Mouse (Mus musculus) intestine, postnatal 0 days (tissue): Measurements from ENCODE around the gene Scml4. TPM values are rescaled to one million over a fixed set of nuclear protein-coding genes. Genes with fewer than 3 reads are reported as not detected.
A peak's percentile ranks its signal among the peaks of the same experiment; 100 is the strongest.

Source experiments
- ATAC-seq: fragments of 200-750 bp; cut with Nextera tagmentation; 2 replicates; pipeline ENCODE4 v1.8.0; 2017; ENCODE audit warnings: mild to moderate bottlenecking, moderate TSS enrichment, moderate library complexity
- H3K27ac ChIP-seq: fragments of 300-500 bp; sonication (generic); 2 replicates; pipeline ENCODE4 v1.5.1; 2014; ENCODE audit warnings: mild to moderate bottlenecking, low read depth, low read length, moderate library complexity
- H3K27me3 ChIP-seq: fragments of 300-500 bp; sonication (generic); replicated peaks from 2 replicates; pipeline ENCODE4 v1.6.1; 2014; ENCODE audit warnings: low read length, mixed read lengths; ENCODE audit not compliant: control insufficient read depth, insufficient read depth
- H3K36me3 ChIP-seq: fragments of 300-500 bp; sonication (generic); 2 replicates; pipeline ENCODE4 v1.6.1; 2014; ENCODE audit warnings: mild to moderate bottlenecking, moderate library complexity; ENCODE audit not compliant: control insufficient read depth, insufficient read depth
- H3K4me1 ChIP-seq: fragments of 300-500 bp; sonication (generic); replicated peaks from 2 replicates; pipeline ENCODE4 v1.6.1; 2014; ENCODE audit warnings: antibody characterized with exemption, low read length, mixed read lengths; ENCODE audit not compliant: control insufficient read depth, insufficient read depth
- H3K4me2 ChIP-seq: fragments of 300-500 bp; sonication (generic); replicated peaks from 2 replicates; pipeline ENCODE4 v1.6.1; 2014; ENCODE audit warnings: low read depth, mild to moderate bottlenecking, moderate library complexity
- H3K4me3 ChIP-seq: fragments of 300-500 bp; sonication (generic); 2 replicates; pipeline ENCODE4 v1.5.1; 2014; ENCODE audit warnings: low read depth, low read length
- H3K9ac ChIP-seq: fragments of 300-500 bp; sonication (generic); 2 replicates; pipeline ENCODE4 v1.6.1; 2014; ENCODE audit warnings: mild to moderate bottlenecking, low read depth, low read length
- H3K9me3 ChIP-seq: fragments of 300-500 bp; sonication (generic); 2 replicates; pipeline ENCODE4 v1.6.1; 2016; ENCODE audit warnings: mixed run types; ENCODE audit not compliant: control insufficient read depth
- CTCF ChIP-seq: sonication (generic); IDR thresholded peaks from 2 replicates; pipeline ENCODE4 v1.5.1; 2016; ENCODE audit warnings: low read depth, mild to moderate bottlenecking, control low read depth, antibody characterized with exemption, moderate library complexity
- WGBS: fragments of 180-500 bp; shearing (Covaris S2); extraction: QIAGEN DNeasy Blood & Tissue Kit; methylation state at CpG from one replicate; pipeline ENCODE4 v1.1.7; 2014; 5-methylcytosine and 5-hydroxymethylcytosine counted together
- polyA plus RNA-seq: library from polyadenylated mRNA; unstranded; fragments of >200 nt; fragmentation: Nextera tagmentation; extraction: Ambion mirVana; gene quantifications from 2 replicates; pipeline ENCODE4 v1.2.1, GENCODE M21; 2015

Gene Scml4
- polyA plus RNA-seq, 1 experiment from 2014 or later: 13.0 TPM

DNA sequence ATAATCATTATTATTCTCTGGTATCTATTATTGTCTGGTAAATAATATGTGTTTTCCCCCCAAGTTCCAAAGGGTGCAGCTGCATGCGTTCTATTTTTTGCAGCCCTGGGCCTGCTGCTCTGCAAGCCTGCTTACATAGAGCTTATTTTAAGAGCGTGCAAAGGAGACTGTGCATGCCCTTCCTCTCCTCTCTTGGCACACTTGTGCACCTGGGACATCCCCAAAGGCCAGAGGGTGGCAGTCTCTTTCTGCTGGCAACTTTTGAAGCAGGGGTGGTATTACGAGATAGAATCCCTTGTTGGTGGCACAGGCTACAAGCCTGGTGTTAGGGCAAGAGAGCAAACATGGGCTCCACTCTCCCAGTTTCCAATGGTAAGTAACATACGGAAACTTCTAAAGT is 146.4 kb downstream of the Scml4 start:
- H3K27ac ChIP-seq: no peak overlapping the region
- 85% methylated on average over 4 of the region's 4 CpGs for WGBS

DNA sequence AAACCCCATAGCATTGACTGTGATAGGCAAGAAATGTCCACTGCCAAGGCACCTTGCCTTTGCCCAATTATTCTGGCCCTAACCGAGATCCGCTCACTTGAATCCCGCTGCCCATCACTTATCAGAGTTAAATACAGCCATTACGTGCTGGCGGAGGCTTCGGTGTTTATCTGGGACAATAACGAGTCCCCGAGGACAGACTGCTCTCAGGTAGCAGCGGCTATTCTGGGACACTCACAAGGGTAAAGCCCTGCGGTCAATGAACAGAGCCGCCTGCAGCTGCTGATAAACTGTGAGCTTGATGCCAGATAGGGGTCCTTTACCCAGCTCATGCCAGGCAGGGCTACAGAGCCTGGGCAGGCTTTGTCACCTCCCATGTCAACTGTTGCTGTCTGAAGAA is 147.9 kb downstream of the Scml4 start:
- Histone ChIP-seq H3K36me3 (no peaks in the 10 kb centered on the region), H3K4me1 (no peaks in the 10 kb centered on the region), H3K27ac (no peak overlapping the region), H3K9ac (no peak overlapping the region), H3K27me3 (no peaks in the 10 kb centered on the region), H3K4me3 (no peak overlapping the region), H3K9me3 (no peaks in the 10 kb centered on the region), H3K4me2 (no peak overlapping the region)
- no peak for TF ChIP-seq CTCF
- 62% methylated on average over 11 of the region's 11 CpGs for WGBS
- ATAC-seq: no peak

More for the DNA sequence above, 146.4 kb downstream of the Scml4 start:
- Histone ChIP-seq H3K4me3 (no peak overlapping the region), H3K9ac (no peak overlapping the region), H3K4me2 (no peak overlapping the region), H3K27me3 (0 out of 2 replicates have a peak, but pooled peaks cover 7% of the 10 kb centered on the region), H3K9me3 (no peaks in the 10 kb centered on the region), H3K4me1 (0 out of 2 replicates have a peak, but pooled peaks cover 2% of the 10 kb centered on the region), H3K36me3 (no peaks in the 10 kb centered on the region)
- TF ChIP-seq CTCF: peak; percentile 15; the same call in 1 of the 2 replicates
- ATAC-seq: no peak

Other genes starting within 250 kb of the Scml4 start
- 17.2 and 22.3 TPM in 2 replicates for gene Sec63, start 98.9 kb upstream of the Scml4 start, polyA plus RNA-seq